Mouse (Mus musculus) gastrocnemius, postnatal 14 days (tissue): ENCODE data around the gene Trabd2b. TPM values are rescaled to one million over a fixed set of nuclear protein-coding genes. Genes with fewer than 3 reads are reported as not detected.
A peak's percentile ranks its signal among the peaks of the same experiment; 100 is the strongest.

Experiments used
- DNase-seq: peaks from one replicate; pipeline ENCODE4 v3.0.0; 2021; ENCODE audit warnings: mixed read lengths
- intact Hi-C: fragments of 180-260 bp; cut with DNase I; formaldehyde crosslinking; loops from one replicate; pipeline ENCODE4 v1.15.1; 2025; ENCODE audit warnings: low total_unique reads
- total RNA-seq, 2 experiments: library from RNA; stranded (reverse); gene quantifications; 2 replicates each; pipeline ENCODE4 v1.2.3; 2021

The Trabd2b gene
- total RNA-seq, 2 experiments from 2014 or later, result 1.6 to 2.2 TPM

- DNase-seq, result no peak
- intact Hi-C loops, result loop anchor here (2.0 kb wide), 1 partner anchor 60 kb away; no protein-coding TSS in a partner anchor
Measured at GRCm38 (mm10) chr4:114432742-114433141, 26.2 kb downstream of the Trabd2b start.

GRCm38 (mm10) chr4:114433440-114433839 is 26.9 kb downstream of the Trabd2b start:
- no peak for DNase-seq
- intact Hi-C loops, result loop anchor here (2.0 kb wide), 1 partner anchor 59 kb away; no protein-coding TSS in a partner anchor

GRCm38 (mm10) chr4:114434766-114435165 is 28.2 kb downstream of the Trabd2b start:
- no peak for DNase-seq
- intact Hi-C loops, result no loop called here

- intact Hi-C loops, result no loop called here
Measured at GRCm38 (mm10) chr4:114435381-114435780, 28.9 kb downstream of the Trabd2b start.

GRCm38 (mm10) chr4:114438764-114439163 is 32.2 kb downstream of the Trabd2b start:
- intact Hi-C loops, result no loop called here
- no peak for DNase-seq

More at GRCm38 (mm10) chr4:114435381-114435780, 28.9 kb downstream of the Trabd2b start:
- DNase-seq, result no peak

- DNase-seq, result no peak
- intact Hi-C loops, result no loop called here
Measured at GRCm38 (mm10) chr4:114442186-114442585, 35.7 kb downstream of the Trabd2b start.

- no peak for DNase-seq
- intact Hi-C loops, result no loop called here
Measured at GRCm38 (mm10) chr4:114442661-114443060, 36.1 kb downstream of the Trabd2b start.

GRCm38 (mm10) chr4:114448393-114449052 is 42.0 kb downstream of the Trabd2b start:
- intact Hi-C loops, result no loop called here
- no peak for DNase-seq

GRCm38 (mm10) chr4:114453101-114453500 is 46.6 kb downstream of the Trabd2b start:
- intact Hi-C loops, result no loop called here
- DNase-seq, result no peak

- intact Hi-C loops, result no loop called here
- no peak for DNase-seq
Measured at GRCm38 (mm10) chr4:114454016-114454415, 47.5 kb downstream of the Trabd2b start.

- peak; percentile 24 for DNase-seq
- intact Hi-C loops, result no loop called here
Measured at GRCm38 (mm10) chr4:114454495-114455186, 48.1 kb downstream of the Trabd2b start.

GRCm38 (mm10) chr4:114457111-114457510 is 50.6 kb downstream of the Trabd2b start:
- intact Hi-C loops, result no loop called here
- DNase-seq, result no peak

GRCm38 (mm10) chr4:114459591-114459990 is 53.1 kb downstream of the Trabd2b start:
- intact Hi-C loops, result no loop called here
- DNase-seq, result no peak

- intact Hi-C loops, result no loop called here
- DNase-seq, result no peak
Measured at GRCm38 (mm10) chr4:114460401-114460800, 53.9 kb downstream of the Trabd2b start.

GRCm38 (mm10) chr4:114461093-114461492 is 54.6 kb downstream of the Trabd2b start:
- intact Hi-C loops, result no loop called here
- DNase-seq, result no peak

- intact Hi-C loops, result no loop called here
- no peak for DNase-seq
Measured at GRCm38 (mm10) chr4:114465641-114466040, 59.1 kb downstream of the Trabd2b start.

- no peak for DNase-seq
- intact Hi-C loops, result no loop called here
Measured at GRCm38 (mm10) chr4:114467371-114468094, 61.0 kb downstream of the Trabd2b start.

GRCm38 (mm10) chr4:114468095-114468429 is 61.5 kb downstream of the Trabd2b start:
- intact Hi-C loops, result no loop called here
- no peak for DNase-seq

GRCm38 (mm10) chr4:114469881-114470280 is 63.4 kb downstream of the Trabd2b start:
- DNase-seq, result no peak
- intact Hi-C loops, result no loop called here

- intact Hi-C loops, result no loop called here
- DNase-seq, result peak; percentile 76
Measured at GRCm38 (mm10) chr4:114472143-114472542, 65.6 kb downstream of the Trabd2b start.
